19 mouse cellular contexts compared by ENCODE assay signal in the genomic region with DNA sequence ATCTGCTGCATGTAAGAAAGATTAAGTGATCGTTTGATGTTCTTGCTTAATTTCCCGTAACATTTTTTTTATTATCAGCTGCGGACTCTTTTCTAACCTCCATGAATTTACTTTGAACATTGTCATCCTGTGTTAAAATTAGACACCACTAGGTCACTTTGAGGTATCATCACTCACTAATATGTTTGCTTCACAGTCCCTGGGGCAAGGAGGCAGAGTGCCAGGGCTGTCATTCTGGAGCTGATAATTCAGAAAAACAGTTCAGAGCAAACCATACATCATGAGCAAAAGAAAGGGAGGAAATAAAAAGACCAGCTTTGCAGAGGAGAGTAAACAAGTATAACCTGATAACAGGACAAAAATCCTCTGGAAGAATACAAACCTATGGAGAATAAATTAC.
DNase-seq lines count a peak whose midpoint lies in the region; ATAC-seq lines count a peak whose summit lies in the region.
"Had no signal": no experiment of that assay in that cellular context is flagged by ENCODE, and none has a peak within 500 bp of the region (broad histone marks: within the 10 kb centered on the region; RNA-seq: fewer than 3 reads in every experiment).

No protein-coding gene starts in this region.

- no peaks in the 10 kb centered on the region for H3K27me3 ChIP-seq in forebrain, embryonic 15.5 days
- H3K27me3 ChIP-seq in forebrain, embryonic 10.5 days (ENCODE audit: poor library complexity, severe bottlenecking) = no peaks in the 10 kb centered on the region
- no peaks in the 10 kb centered on the region for H3K27me3 ChIP-seq in hindbrain, embryonic 15.5 days
- no peaks in the 10 kb centered on the region for H3K27me3 ChIP-seq in hindbrain, embryonic 11.5 days (ENCODE audit: control insufficient read depth, insufficient read depth, low read length)
- H3K27me3 ChIP-seq: embryonic facial prominence, embryonic 12.5 days; limb, embryonic 13.5 days; liver, embryonic 15.5 days had no signal

- H3K9me3 ChIP-seq in forebrain, embryonic 15.5 days = no peaks in the 10 kb centered on the region
- no peaks in the 10 kb centered on the region for H3K9me3 ChIP-seq in forebrain, embryonic 10.5 days
- no peaks in the 10 kb centered on the region for H3K9me3 ChIP-seq in hindbrain, embryonic 15.5 days
- H3K9me3 ChIP-seq in hindbrain, embryonic 11.5 days (ENCODE audit: control insufficient read depth, low read length) = no peaks in the 10 kb centered on the region
- H3K9me3 ChIP-seq: embryonic facial prominence, embryonic 12.5 days; limb, embryonic 13.5 days; liver, embryonic 15.5 days; midbrain, embryonic 10.5 days had no signal

- no peak for DNase-seq in forebrain, embryonic 10.5 days (ENCODE audit: extremely low spot score, low spot score)
- no peak for DNase-seq in hindbrain, embryonic 11.5 days (ENCODE audit: low spot score)
- DNase-seq in retina, postnatal 1 day = peak; percentile 3
- no peak for DNase-seq in retina, embryonic 14.5 days (ENCODE audit: low spot score)
- DNase-seq: cerebellum, adult 11 months; gastrocnemius, postnatal 25 days; lung, postnatal 36 days; right cerebral cortex, postnatal 14 days; thymus, postnatal 36 days had no signal

- 78% methylated on average over 3 of the region's 3 CpGs for WGBS in forebrain, embryonic 15.5 days
- 91% methylated on average over 3 of the region's 3 CpGs for WGBS in forebrain, embryonic 10.5 days
- 62% methylated on average over 3 of the region's 3 CpGs for WGBS in hindbrain, embryonic 15.5 days
- 87% methylated on average over 3 of the region's 3 CpGs for WGBS in hindbrain, embryonic 11.5 days

- ATAC-seq in forebrain, embryonic 15.5 days (replicated peaks) = no peak
- no peak for ATAC-seq in hindbrain, embryonic 15.5 days (ENCODE audit: low FRiP score, low read depth)
- no peak for ATAC-seq in hindbrain, embryonic 11.5 days (ENCODE audit: low FRiP score)
- ATAC-seq in CD4-positive, CD25-positive, alpha-beta regulatory T cell, adult 4 months = no peak
- ATAC-seq: intestine, postnatal 0 days had no signal

- H3K27ac ChIP-seq in forebrain, embryonic 15.5 days (replicated peaks) = 0 out of 2 replicates have a peak overlapping the region, but pooled peaks have one; percentile 4
- H3K27ac ChIP-seq in forebrain, embryonic 10.5 days = no peak overlapping the region
- H3K27ac ChIP-seq in hindbrain, embryonic 15.5 days (replicated peaks) = 0 out of 2 replicates have a peak overlapping the region, but pooled peaks have one; percentile 11
- H3K27ac ChIP-seq in hindbrain, embryonic 11.5 days (ENCODE audit: low read depth, low read length) = no peak overlapping the region
- H3K27ac ChIP-seq: embryonic facial prominence, embryonic 12.5 days; hindbrain, embryonic 14.5 days; left cerebral cortex, adult 2 months; limb, embryonic 13.5 days; liver, embryonic 15.5 days; midbrain, embryonic 10.5 days had no signal

- no peak overlapping the region for H3K4me3 ChIP-seq in forebrain, embryonic 15.5 days
- no peak overlapping the region for H3K4me3 ChIP-seq in forebrain, embryonic 10.5 days
- no peak overlapping the region for H3K4me3 ChIP-seq in hindbrain, embryonic 15.5 days
- no peak overlapping the region for H3K4me3 ChIP-seq in hindbrain, embryonic 11.5 days (ENCODE audit: low read depth, low read length)
- H3K4me3 ChIP-seq: embryonic facial prominence, embryonic 12.5 days; left cerebral cortex, adult 2 months; limb, embryonic 13.5 days; liver, embryonic 15.5 days; midbrain, embryonic 10.5 days had no signal

- H3K9ac ChIP-seq in forebrain, embryonic 15.5 days (replicated peaks) = no peak overlapping the region
- no peak overlapping the region for H3K9ac ChIP-seq in hindbrain, embryonic 15.5 days
- H3K9ac ChIP-seq in hindbrain, embryonic 11.5 days (ENCODE audit: low read depth, low read length) = no peak overlapping the region
- H3K9ac ChIP-seq: embryonic facial prominence, embryonic 12.5 days; hindbrain, embryonic 14.5 days; limb, embryonic 13.5 days; liver, embryonic 15.5 days had no signal

- peaks cover 18% of the 10 kb centered on the region for H3K4me1 ChIP-seq in forebrain, embryonic 15.5 days
- H3K4me1 ChIP-seq in forebrain, embryonic 10.5 days = no peaks in the 10 kb centered on the region
- peaks cover 4% of the 10 kb centered on the region; the same call in 1 of the 2 replicates for H3K4me1 ChIP-seq in hindbrain, embryonic 15.5 days (replicated peaks)
- no peaks in the 10 kb centered on the region for H3K4me1 ChIP-seq in hindbrain, embryonic 11.5 days (replicated peaks; ENCODE audit: control insufficient read depth, insufficient read depth, low read length)
- H3K4me1 ChIP-seq: embryonic facial prominence, embryonic 12.5 days; liver, embryonic 15.5 days; midbrain, embryonic 10.5 days had no signal

- H3K36me3 ChIP-seq in forebrain, embryonic 15.5 days = no peaks in the 10 kb centered on the region
- H3K36me3 ChIP-seq in forebrain, embryonic 10.5 days (replicated peaks) = no peaks in the 10 kb centered on the region
- no peaks in the 10 kb centered on the region for H3K36me3 ChIP-seq in hindbrain, embryonic 15.5 days
- H3K36me3 ChIP-seq in hindbrain, embryonic 11.5 days (ENCODE audit: control insufficient read depth, insufficient read depth, low read length) = no peaks in the 10 kb centered on the region
- H3K36me3 ChIP-seq: embryonic facial prominence, embryonic 12.5 days; limb, embryonic 13.5 days; liver, embryonic 15.5 days; midbrain, embryonic 10.5 days had no signal

- no peak overlapping the region for H3K4me2 ChIP-seq in forebrain, embryonic 15.5 days (replicated peaks)
- no peak overlapping the region for H3K4me2 ChIP-seq in hindbrain, embryonic 15.5 days
- no peak overlapping the region for H3K4me2 ChIP-seq in hindbrain, embryonic 11.5 days (replicated peaks; ENCODE audit: low read depth, low read length)
- H3K4me2 ChIP-seq: embryonic facial prominence, embryonic 12.5 days; hindbrain, embryonic 14.5 days; limb, embryonic 13.5 days; liver, embryonic 15.5 days had no signal

Comparison
In these comparisons a context has a peak if more than half of its experiments do, and no peak if none do; other contexts are left out.
1. H3K27ac ChIP-seq: peak in forebrain, embryonic 15.5 days (single experiment) and hindbrain, embryonic 15.5 days (single experiment); none in forebrain, embryonic 10.5 days (single experiment) and hindbrain, embryonic 11.5 days (single experiment).